Mouse (Mus musculus): ENCODE measurements around the gene Olfr768. TPM values are rescaled to one million over a fixed set of nuclear protein-coding genes. Genes with fewer than 3 reads are reported as not detected.

The Olfr768 gene
- total and polyA plus RNA-seq, 3 experiments, result 0.05 TPM; not detected in 2

Other genes with a start within 250 kb of the Olfr768 start
Only the 20 nearest of the 24 such genes appear.
- gene Cd63, start 198.4 kb downstream of the Olfr768 start, total RNA-seq (2014; fragmentation: Nextera tagmentation), result 1.7 and 3.4 TPM in 2 replicates
- gene Cd63, start 198.4 kb downstream of the Olfr768 start, total RNA-seq (2017), result 0.22 TPM in 1 of 2 replicates, not detected in the other
- 0.04 and 0.09 TPM in 2 replicates for gene Cd63, start 198.4 kb downstream of the Olfr768 start, polyA plus RNA-seq (2012)
- gene Rdh5, start 176.5 kb downstream of the Olfr768 start, total RNA-seq (2014; fragmentation: Nextera tagmentation), result 7.1 and 27.4 TPM in 2 replicates
- 2.6 and 4.4 TPM in 2 replicates for gene Rdh5, start 176.5 kb downstream of the Olfr768 start, total RNA-seq (2017)
- 0.94 and 1.2 TPM in 2 replicates for gene Rdh5, start 176.5 kb downstream of the Olfr768 start, polyA plus RNA-seq (2012)
- 46.7 and 50.3 TPM in 2 replicates for gene Bloc1s1, start 175.3 kb downstream of the Olfr768 start, total RNA-seq (2014; fragmentation: Nextera tagmentation)
- gene Bloc1s1, start 175.3 kb downstream of the Olfr768 start, total RNA-seq (2017), result 116 and 119 TPM in 2 replicates
- gene Bloc1s1, start 175.3 kb downstream of the Olfr768 start, polyA plus RNA-seq (2012), result 121 and 157 TPM in 2 replicates
- gene Itga7, start 165.6 kb downstream of the Olfr768 start, total RNA-seq (2014; fragmentation: Nextera tagmentation), result not detected in 2 replicates
- 0.33 and 0.46 TPM in 2 replicates for gene Itga7, start 165.6 kb downstream of the Olfr768 start, total RNA-seq (2017)
- gene Itga7, start 165.6 kb downstream of the Olfr768 start, polyA plus RNA-seq (2012), result 0.02 and 0.10 TPM in 2 replicates
- gene Mettl7b, start 138.4 kb downstream of the Olfr768 start, total RNA-seq (2014; fragmentation: Nextera tagmentation), result not detected in 2 replicates
- not detected in 2 replicates for gene Mettl7b, start 138.4 kb downstream of the Olfr768 start, total RNA-seq (2017)
- not detected in 2 replicates for gene Mettl7b, start 138.4 kb downstream of the Olfr768 start, polyA plus RNA-seq (2012)
- not detected in 2 replicates for gene Olfr9, start 109.9 kb downstream of the Olfr768 start, total RNA-seq (2014; fragmentation: Nextera tagmentation)
- 0.11 TPM in 1 of 2 replicates, not detected in the other for gene Olfr9, start 109.9 kb downstream of the Olfr768 start, total RNA-seq (2017)
- gene Olfr9, start 109.9 kb downstream of the Olfr768 start, polyA plus RNA-seq (2012), result not detected in 2 replicates
- not detected in 2 replicates for gene Olfr763, start 88.6 kb downstream of the Olfr768 start, total RNA-seq (2014; fragmentation: Nextera tagmentation)
- gene Olfr763, start 88.6 kb downstream of the Olfr768 start, total RNA-seq (2017), result 0.06 TPM in 1 of 2 replicates, not detected in the other
- not detected in 2 replicates for gene Olfr763, start 88.6 kb downstream of the Olfr768 start, polyA plus RNA-seq (2012)
- gene Olfr764-ps1, start 59.5 kb downstream of the Olfr768 start, total RNA-seq (2014; fragmentation: Nextera tagmentation), result not detected in 2 replicates
- gene Olfr764-ps1, start 59.5 kb downstream of the Olfr768 start, total RNA-seq (2017), result 0.06 and 0.11 TPM in 2 replicates
- not detected in 2 replicates for gene Olfr764-ps1, start 59.5 kb downstream of the Olfr768 start, polyA plus RNA-seq (2012)
- not detected in 2 replicates for gene Olfr765, start 49.4 kb downstream of the Olfr768 start, total RNA-seq (2014; fragmentation: Nextera tagmentation)
- 0.05 TPM in 1 of 2 replicates, not detected in the other for gene Olfr765, start 49.4 kb downstream of the Olfr768 start, total RNA-seq (2017)
- gene Olfr765, start 49.4 kb downstream of the Olfr768 start, polyA plus RNA-seq (2012), result not detected in 2 replicates
- gene Olfr766-ps1, start 30.4 kb downstream of the Olfr768 start, total RNA-seq (2014; fragmentation: Nextera tagmentation), result not detected in 2 replicates
- gene Olfr766-ps1, start 30.4 kb downstream of the Olfr768 start, total RNA-seq (2017), result 0.38 TPM in 1 of 2 replicates, not detected in the other
- gene Olfr766-ps1, start 30.4 kb downstream of the Olfr768 start, polyA plus RNA-seq (2012), result not detected in 2 replicates
- gene Olfr767, start 16.5 kb downstream of the Olfr768 start, total RNA-seq (2014; fragmentation: Nextera tagmentation), result not detected in 2 replicates
- 0.05 TPM in 1 of 2 replicates, not detected in the other for gene Olfr767, start 16.5 kb downstream of the Olfr768 start, total RNA-seq (2017)
- gene Olfr767, start 16.5 kb downstream of the Olfr768 start, polyA plus RNA-seq (2012), result not detected in 2 replicates
- gene Olfr769, start 18.5 kb upstream of the Olfr768 start, total RNA-seq (2014; fragmentation: Nextera tagmentation), result not detected in 2 replicates
- 0.06 TPM in 1 of 2 replicates, not detected in the other for gene Olfr769, start 18.5 kb upstream of the Olfr768 start, total RNA-seq (2017)
- not detected in 2 replicates for gene Olfr769, start 18.5 kb upstream of the Olfr768 start, polyA plus RNA-seq (2012)
- gene Olfr770, start 39.6 kb upstream of the Olfr768 start, total RNA-seq (2014; fragmentation: Nextera tagmentation), result not detected in 2 replicates
- 0.17 TPM in 1 of 2 replicates, not detected in the other for gene Olfr770, start 39.6 kb upstream of the Olfr768 start, total RNA-seq (2017)
- not detected in 2 replicates for gene Olfr770, start 39.6 kb upstream of the Olfr768 start, polyA plus RNA-seq (2012)
- not detected in 2 replicates for gene Olfr771, start 65.4 kb upstream of the Olfr768 start, total RNA-seq (2014; fragmentation: Nextera tagmentation)
- gene Olfr771, start 65.4 kb upstream of the Olfr768 start, total RNA-seq (2017), result 0.11 and 0.29 TPM in 2 replicates
- gene Olfr771, start 65.4 kb upstream of the Olfr768 start, polyA plus RNA-seq (2012), result not detected in 2 replicates
- gene Olfr772, start 78.5 kb upstream of the Olfr768 start, total RNA-seq (2014; fragmentation: Nextera tagmentation), result not detected in 2 replicates
- 0.12 and 0.38 TPM in 2 replicates for gene Olfr772, start 78.5 kb upstream of the Olfr768 start, total RNA-seq (2017)
- not detected in 2 replicates for gene Olfr772, start 78.5 kb upstream of the Olfr768 start, polyA plus RNA-seq (2012)
- not detected in 2 replicates for gene Olfr773, start 88.0 kb upstream of the Olfr768 start, total RNA-seq (2014; fragmentation: Nextera tagmentation)
- not detected in 2 replicates for gene Olfr773, start 88.0 kb upstream of the Olfr768 start, total RNA-seq (2017)
- not detected in 2 replicates for gene Olfr773, start 88.0 kb upstream of the Olfr768 start, polyA plus RNA-seq (2012)
- gene Olfr774, start 136.8 kb upstream of the Olfr768 start, total RNA-seq (2014; fragmentation: Nextera tagmentation), result not detected in 2 replicates
- not detected in 2 replicates for gene Olfr774, start 136.8 kb upstream of the Olfr768 start, total RNA-seq (2017)
- gene Olfr774, start 136.8 kb upstream of the Olfr768 start, polyA plus RNA-seq (2012), result not detected in 2 replicates
- gene Olfr775, start 149.0 kb upstream of the Olfr768 start, total RNA-seq (2014; fragmentation: Nextera tagmentation), result not detected in 2 replicates
- gene Olfr775, start 149.0 kb upstream of the Olfr768 start, total RNA-seq (2017), result 0.27 and 0.29 TPM in 2 replicates
- gene Olfr775, start 149.0 kb upstream of the Olfr768 start, polyA plus RNA-seq (2012), result not detected in 2 replicates
- gene Olfr776, start 159.8 kb upstream of the Olfr768 start, total RNA-seq (2014; fragmentation: Nextera tagmentation), result not detected in 2 replicates
- gene Olfr776, start 159.8 kb upstream of the Olfr768 start, total RNA-seq (2017), result 0.22 and 0.41 TPM in 2 replicates
- not detected in 2 replicates for gene Olfr776, start 159.8 kb upstream of the Olfr768 start, polyA plus RNA-seq (2012)
- not detected in 2 replicates for gene Olfr777, start 172.1 kb upstream of the Olfr768 start, total RNA-seq (2014; fragmentation: Nextera tagmentation)
- gene Olfr777, start 172.1 kb upstream of the Olfr768 start, total RNA-seq (2017), result 0.17 and 0.44 TPM in 2 replicates
- not detected in 2 replicates for gene Olfr777, start 172.1 kb upstream of the Olfr768 start, polyA plus RNA-seq (2012)